Mouse (Mus musculus) spleen, embryonic (tissue): Measurements from ENCODE around the gene Myl6b.
"Not testable (repeated sequence)": the region's sequence is repeated elsewhere in the genome, so short reads cannot be mapped to it uniquely, and the experiment has no call there.

ENCODE experiments used
- CTCF ChIA-PET: fragments of 350-600 bp; sonication (Branson Sonifier 250); formaldehyde crosslinking; loops from one replicate; lab custom pipeline; 2022; lab: Charles Lee

Myl6b gene

GRCm38 (mm10) chr10:128494667-128495245, 3.7 kb downstream of the Myl6b start:
- CTCF ChIA-PET: no interaction called here

- CTCF ChIA-PET: interaction anchor here (0.9 kb wide), 1 partner anchor 10 kb away, joined by 4 read pairs; no protein-coding TSS in a partner anchor
These were observed 4.5 kb downstream of the Myl6b start, which contains the start of gene Myl6 for GRCm38 (mm10) chr10:128493695-128494666. Myl6 (minus strand) TSS chr10:128494145.

GRCm38 (mm10) chr10:128493319-128493694, 5.2 kb downstream of the Myl6b start:
- CTCF ChIA-PET: interaction anchor here (0.9 kb wide), 1 partner anchor 11 kb away, joined by 4 read pairs; no protein-coding TSS in a partner anchor

- CTCF ChIA-PET: no interaction called here
These were observed 5.7 kb downstream of the Myl6b start for GRCm38 (mm10) chr10:128492633-128493311.

- CTCF ChIA-PET: not testable (repeated sequence)
These were observed 6.4 kb downstream of the Myl6b start for GRCm38 (mm10) chr10:128492051-128492450.

- CTCF ChIA-PET: no interaction called here
These were observed 7.0 kb downstream of the Myl6b start for GRCm38 (mm10) chr10:128491495-128491894.

GRCm38 (mm10) chr10:128490912-128491311, 7.6 kb downstream of the Myl6b start:
- CTCF ChIA-PET: interaction anchor here (0.5 to 1.0 kb wide), 2 partner anchors 7 to 156 kb away, joined by 3 to 5 read pairs; partner anchors contain the start of gene Myl6b

GRCm38 (mm10) chr10:128490232-128490631, 8.3 kb downstream of the Myl6b start:
- CTCF ChIA-PET: interaction anchor here (0.6 to 1.0 kb wide), 3 partner anchors 8 to 125 kb away, joined by 3 to 4 read pairs (median 3); partner anchors contain the start of gene Myl6b

- CTCF ChIA-PET: interaction anchor here (0.6 to 1.0 kb wide), 3 partner anchors 8 to 125 kb away, joined by 3 to 4 read pairs (median 3); partner anchors contain the start of gene Myl6b
These were observed 8.7 kb downstream of the Myl6b start for GRCm38 (mm10) chr10:128489785-128490184.

GRCm38 (mm10) chr10:128489380-128489779, 9.1 kb downstream of the Myl6b start:
- CTCF ChIA-PET: interaction anchor here (0.5 to 0.7 kb wide), 2 partner anchors 39 to 212 kb away, joined by 3 to 4 read pairs; no protein-coding TSS in a partner anchor

- CTCF ChIA-PET: interaction anchor here (0.5 to 0.7 kb wide), 3 partner anchors 25 to 211 kb away, joined by 3 to 4 read pairs (median 3); no protein-coding TSS in a partner anchor
These were observed 9.7 kb downstream of the Myl6b start for GRCm38 (mm10) chr10:128488776-128489175.

GRCm38 (mm10) chr10:128487861-128488712, 10.4 kb downstream of the Myl6b start:
- CTCF ChIA-PET: interaction anchor here (0.6 to 0.7 kb wide), 2 partner anchors 26 to 41 kb away, joined by 3 to 5 read pairs; no protein-coding TSS in a partner anchor

GRCm38 (mm10) chr10:128486370-128486769, 12.1 kb downstream of the Myl6b start:
- CTCF ChIA-PET: interaction anchor here (0.7 kb wide), 1 partner anchor 136 kb away, joined by 9 read pairs; no protein-coding TSS in a partner anchor

- CTCF ChIA-PET: no interaction called here
These were observed 24.1 kb downstream of the Myl6b start for GRCm38 (mm10) chr10:128474366-128474765.

GRCm38 (mm10) chr10:128460270-128460630, 38.2 kb downstream of the Myl6b start:
- CTCF ChIA-PET: interaction anchor here (0.6 to 0.7 kb wide), 2 partner anchors 24 to 240 kb away, joined by 3 to 9 read pairs; no protein-coding TSS in a partner anchor

GRCm38 (mm10) chr10:128459409-128460269, 38.8 kb downstream of the Myl6b start:
- CTCF ChIA-PET: interaction anchor here (0.6 to 0.7 kb wide), 3 partner anchors 25 to 242 kb away, joined by 3 to 9 read pairs (median 3); no protein-coding TSS in a partner anchor

GRCm38 (mm10) chr10:128458719-128459408, 39.6 kb downstream of the Myl6b start, which contains the start of gene Smarcc2:
Smarcc2 (plus strand) TSS chr10:128459248.
- CTCF ChIA-PET: no interaction called here

- CTCF ChIA-PET: no interaction called here
These were observed 40.2 kb downstream of the Myl6b start for GRCm38 (mm10) chr10:128458348-128458718.
